Mouse (Mus musculus) kidney, adult 2 months (tissue): ENCODE measurements around the gene Osbpl9. TPM values are rescaled to one million over a fixed set of nuclear protein-coding genes. Genes with fewer than 3 reads are reported as not detected.
A peak's percentile ranks its signal among the peaks of the same experiment; 100 is the strongest.

ENCODE experiments used
- DNase-seq: peaks from one replicate; pipeline ENCODE4 v3.0.0; 2021
- H3K27ac ChIP-seq: fragments of 200-500 bp; 2 replicates; pipeline ENCODE4 v1.5.1; 2012; ENCODE audit warnings: low read depth, low read length, control low read depth, inconsistent platforms; ENCODE audit not compliant: insufficient read depth
- H3K27me3 ChIP-seq: fragments of 200-500 bp; replicated peaks from 2 replicates; pipeline ENCODE4 v1.6.1; 2012; ENCODE audit warnings: mild to moderate bottlenecking, moderate library complexity, low read length, inconsistent platforms; ENCODE audit not compliant: control insufficient read depth, insufficient read depth
- H3K36me3 ChIP-seq: fragments of 200-500 bp; 2 replicates; pipeline ENCODE4 v1.6.1; 2012; ENCODE audit warnings: mild to moderate bottlenecking, moderate library complexity, low read length, inconsistent platforms; ENCODE audit not compliant: control insufficient read depth, insufficient read depth
- H3K4me1 ChIP-seq: fragments of 200-500 bp; 2 replicates; pipeline ENCODE4 v1.6.1; 2011; ENCODE audit warnings: low read length; ENCODE audit not compliant: control insufficient read depth, insufficient read depth
- H3K4me3 ChIP-seq: fragments of 200-500 bp; 2 replicates; pipeline ENCODE4 v1.5.1; 2011; ENCODE audit warnings: mild to moderate bottlenecking, low read depth, low read length, control low read depth; ENCODE audit not compliant: insufficient read depth
- CTCF ChIP-seq: fragments of 200-500 bp; conservative IDR thresholded peaks from 2 replicates; pipeline ENCODE4 v1.5.1; 2011; ENCODE audit warnings: low read depth, mild to moderate bottlenecking, control low read depth, low read length, moderate library complexity, mixed read lengths; ENCODE audit not compliant: insufficient read depth, insufficient read length
- POLR2A ChIP-seq: fragments of 200-500 bp; IDR thresholded peaks from one replicate; pipeline ENCODE4 v1.6.1; 2011; ENCODE audit warnings: low read depth, low read length, control low read depth
- WGBS: fragments of 180-500 bp; shearing (Covaris S2); methylation state at CpG from one replicate; pipeline ENCODE4 v1.1.7; 2018; 5-methylcytosine and 5-hydroxymethylcytosine counted together
- polyA plus RNA-seq: library from polyadenylated mRNA; depleted of rRNA; stranded (reverse); fragments of >200 nt; gene quantifications from 2 replicates; pipeline ENCODE4 v1.2.3, GENCODE M21; 2012

Osbpl9 gene
- polyA plus RNA-seq, 1 experiment: 201 TPM

DNA sequence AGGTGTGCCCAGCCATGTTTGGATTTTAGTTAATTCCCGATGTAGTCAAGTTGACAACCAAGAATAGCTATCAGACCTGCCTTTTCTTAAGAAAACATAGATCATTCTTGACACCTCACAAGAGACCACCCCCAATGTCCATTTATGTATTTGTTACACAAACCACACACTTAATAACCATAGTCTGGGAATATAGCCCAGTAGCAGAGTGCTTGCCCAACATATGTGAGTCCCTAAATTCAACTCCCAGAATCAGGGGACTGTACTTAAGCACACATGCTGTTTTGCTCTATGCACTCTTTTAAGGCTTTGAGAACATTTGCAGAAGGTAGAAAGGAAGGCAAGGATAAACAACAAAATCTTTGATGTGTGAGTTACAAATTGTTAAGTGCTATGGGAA is 1.9 kb upstream of the Osbpl9 start:
- DNase-seq: no peak
- Histone ChIP-seq H3K4me3 (no peak overlapping the region), H3K36me3 (no peaks in the 10 kb centered on the region; the same call in 1 of the 2 replicates), H3K27me3 (no peaks in the 10 kb centered on the region), H3K4me1 (no peaks in the 10 kb centered on the region; the same call in 1 of the 2 replicates), H3K27ac (no peak overlapping the region)
- 82% methylated on average over 1 of the region's 1 CpGs for WGBS
- TF ChIP-seq CTCF (no peak), POLR2A (no peak)

DNA sequence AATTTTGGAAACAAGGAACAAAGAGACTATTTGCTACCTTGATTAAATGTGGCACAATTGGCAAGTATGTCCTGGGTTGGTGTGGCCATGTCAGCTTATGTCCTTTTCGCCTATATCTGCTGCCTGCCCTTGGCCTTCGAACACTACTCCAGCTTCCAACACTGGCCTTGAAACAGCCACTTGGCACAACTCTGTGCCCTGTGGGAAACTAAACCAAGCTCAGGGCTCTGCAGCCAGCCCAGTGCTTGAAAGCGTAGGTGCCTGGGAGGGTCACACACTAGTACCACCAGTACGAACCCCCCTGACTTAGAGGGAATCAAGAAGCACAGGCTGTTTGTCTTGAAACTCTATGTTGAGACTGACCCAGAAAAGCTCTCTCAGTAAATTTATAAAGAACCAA is 3.0 kb downstream of the Osbpl9 start:
- no peaks in the 10 kb centered on the region; the same call in 1 of the 2 replicates for H3K36me3 ChIP-seq
- H3K4me3 ChIP-seq: no peak overlapping the region
- DNase-seq: no peak
- TF ChIP-seq CTCF (no peak), POLR2A (no peak)
- peaks cover 13% of the 10 kb centered on the region for H3K4me1 ChIP-seq
- no peaks in the 10 kb centered on the region for H3K27me3 ChIP-seq
- no peak overlapping the region for H3K27ac ChIP-seq
- 94% methylated on average over 4 of the region's 4 CpGs for WGBS

DNA sequence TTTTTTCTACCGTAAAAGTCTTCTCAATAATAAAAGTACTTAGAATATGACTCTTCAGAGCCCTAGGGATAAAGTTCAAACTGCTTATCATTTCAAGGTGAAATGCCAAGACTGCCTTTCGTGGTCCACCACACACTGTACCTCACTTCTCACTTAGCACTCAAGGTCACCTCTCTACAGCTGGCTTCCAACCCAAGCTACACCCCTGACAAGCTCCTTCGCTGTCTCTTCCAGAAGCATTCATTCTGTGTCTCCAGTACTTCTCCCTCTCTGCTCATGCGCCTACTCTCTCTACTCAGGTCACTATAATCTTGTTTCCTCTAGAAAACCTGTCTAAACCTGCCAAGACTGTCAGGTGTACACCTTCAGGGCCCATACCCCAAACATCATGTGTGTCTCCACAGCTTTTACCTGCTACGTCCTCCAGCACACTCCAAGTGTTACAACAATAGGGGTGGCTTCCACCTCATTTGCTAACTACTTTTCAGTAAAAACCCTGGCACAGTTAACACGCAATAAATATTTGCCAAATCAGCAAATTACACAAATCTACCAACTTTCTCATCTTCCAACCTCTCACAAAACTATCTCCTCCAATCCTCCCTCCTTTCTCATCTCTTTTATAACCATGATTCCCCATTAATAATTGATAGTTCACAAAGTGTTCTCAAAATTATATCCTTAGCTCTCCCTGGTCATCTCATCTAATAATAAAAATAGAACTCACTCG is 6.0 kb downstream of the Osbpl9 start:
- peak overlapping the region; percentile 67 for H3K27ac ChIP-seq
- no peak overlapping the region for H3K4me3 ChIP-seq
- DNase-seq: peak; percentile 35
- no peaks in the 10 kb centered on the region; the same call in 1 of the 2 replicates for H3K36me3 ChIP-seq
- H3K27me3 ChIP-seq: no peaks in the 10 kb centered on the region
- no peak for TF ChIP-seq POLR2A
- H3K4me1 ChIP-seq: peaks cover 16% of the 10 kb centered on the region
- 50% methylated on average over 7 of the region's 7 CpGs for WGBS

DNA sequence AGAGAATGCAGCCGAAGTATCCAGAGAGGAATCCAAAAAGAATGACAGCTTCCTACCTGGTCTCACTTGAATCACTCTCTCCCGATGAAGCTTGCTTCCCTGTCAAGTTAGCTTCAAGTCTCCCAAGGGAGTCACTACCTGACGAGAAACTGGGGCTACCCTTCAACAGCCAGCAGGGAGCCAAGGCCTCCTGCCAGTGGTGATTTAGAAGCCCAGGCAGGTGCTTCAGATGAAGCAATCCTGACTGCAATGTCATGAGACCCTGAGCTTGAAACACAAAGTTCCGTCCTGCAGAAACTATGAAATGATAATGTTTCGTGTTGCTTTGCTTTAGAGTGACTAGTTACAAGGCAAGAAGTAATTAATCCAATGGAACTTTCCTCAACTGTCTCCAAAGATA is 8.2 kb downstream of the Osbpl9 start:
- 70% methylated on average over 5 of the region's 5 CpGs for whole genome bisulfite sequencing
- no peaks in the 10 kb centered on the region for H3K27me3 ChIP-seq
- no peak overlapping the region for H3K4me3 ChIP-seq
- no peak overlapping the region for H3K27ac ChIP-seq
- no peak for DNase-seq
- TF ChIP-seq CTCF: no peak
- TF ChIP-seq POLR2A: no peak
- no peaks in the 10 kb centered on the region for H3K36me3 ChIP-seq
- peaks cover 16% of the 10 kb centered on the region for H3K4me1 ChIP-seq

DNA sequence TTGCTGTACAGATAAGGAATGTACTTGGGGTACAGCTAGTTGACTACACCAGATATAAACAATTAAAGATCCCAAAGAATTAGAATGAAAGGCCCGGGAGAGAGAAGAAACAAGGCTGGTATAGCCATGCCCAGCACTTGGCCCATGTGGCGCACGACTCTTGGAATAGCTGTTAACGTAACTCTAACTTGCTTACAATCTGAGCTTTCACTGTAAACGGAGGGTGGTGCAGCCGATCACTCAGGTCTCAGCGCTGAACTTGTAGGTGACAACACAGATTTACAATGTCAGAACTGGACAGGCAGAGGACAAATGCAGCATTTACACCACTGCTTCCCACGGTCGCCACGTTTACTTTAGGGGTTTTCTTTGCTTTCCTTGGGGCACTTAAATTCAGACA is 10.5 kb downstream of the Osbpl9 start:
- 61% methylated on average over 10 of the region's 10 CpGs for WGBS
- Histone ChIP-seq H3K27me3 (no peaks in the 10 kb centered on the region), H3K36me3 (no peaks in the 10 kb centered on the region), H3K4me3 (no peak overlapping the region), H3K4me1 (peaks cover 12% of the 10 kb centered on the region), H3K27ac (no peak overlapping the region)
- TF ChIP-seq POLR2A (no peak), CTCF (no peak)
- no peak for DNase-seq

DNA sequence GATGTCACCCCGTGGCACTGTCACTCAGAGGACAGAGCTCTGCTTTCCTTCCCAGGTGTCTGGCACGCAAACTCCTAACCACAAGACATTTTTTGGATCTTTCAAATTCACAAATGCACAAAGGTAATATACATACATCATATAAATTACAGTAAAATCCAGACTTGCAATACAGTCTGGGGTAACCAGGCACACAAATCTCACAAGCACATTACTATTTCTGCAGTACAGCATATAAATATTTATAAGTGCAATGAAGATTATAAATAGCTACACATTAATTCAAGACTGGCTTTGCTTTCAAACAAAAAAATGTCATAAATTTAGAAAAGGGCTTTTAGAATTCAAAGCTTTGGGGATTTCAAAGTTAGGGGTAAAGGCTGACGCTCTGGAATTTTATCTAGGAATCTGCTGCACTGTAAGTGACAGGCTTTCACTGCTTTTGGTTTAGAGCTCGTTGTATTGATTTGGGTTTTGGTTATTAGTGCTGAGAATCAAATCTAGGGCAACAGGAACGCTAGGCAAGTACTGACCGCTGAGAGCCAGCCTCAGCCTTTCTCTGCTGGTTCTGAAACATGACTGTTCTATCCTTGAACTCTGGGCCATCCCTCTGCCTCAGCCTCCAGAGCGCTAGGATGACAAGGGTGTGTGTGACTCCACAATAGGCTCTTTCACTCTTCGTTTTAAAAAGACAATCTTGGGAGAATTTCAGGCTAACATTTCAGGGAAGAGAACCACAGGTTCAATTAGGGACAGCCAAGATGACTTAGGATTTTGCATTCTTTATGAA is 16.3 kb downstream of the Osbpl9 start:
- WGBS: 48% methylated on average over 8 of the region's 8 CpGs

DNA sequence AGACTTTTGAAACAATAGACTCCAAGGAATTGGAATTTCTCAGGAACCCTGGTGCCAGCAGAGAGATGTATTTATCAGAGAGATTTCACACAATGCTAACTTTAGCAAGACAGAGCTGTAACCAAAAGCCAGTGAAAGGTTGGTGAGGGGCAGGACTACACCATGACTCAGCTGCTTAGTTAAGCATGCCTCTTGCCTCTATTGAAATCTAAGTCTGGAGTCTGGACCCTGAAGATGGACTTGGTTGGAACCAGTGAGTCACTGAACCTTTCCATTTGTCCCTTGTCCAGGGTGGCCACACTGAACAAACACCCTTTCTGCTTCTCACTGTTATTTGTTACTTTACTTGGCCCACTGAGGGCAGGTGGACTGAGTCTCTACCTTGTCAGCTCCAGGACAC is 26.4 kb downstream of the Osbpl9 start:
- DNase-seq: peak; percentile 36
- H3K4me1 ChIP-seq: peaks cover 13% of the 10 kb centered on the region; the same call in 1 of the 2 replicates
- TF ChIP-seq CTCF (no peak), POLR2A (no peak)
- no peaks in the 10 kb centered on the region for H3K36me3 ChIP-seq
- no peak overlapping the region for H3K4me3 ChIP-seq
- H3K27ac ChIP-seq: no peak overlapping the region
- no peaks in the 10 kb centered on the region for H3K27me3 ChIP-seq

More for the DNA sequence above, 16.3 kb downstream of the Osbpl9 start:
- H3K4me3 ChIP-seq: no peak overlapping the region
- peak; percentile 19 for DNase-seq
- H3K36me3 ChIP-seq: no peaks in the 10 kb centered on the region
- peak overlapping the region; percentile 93 for H3K27ac ChIP-seq
- H3K4me1 ChIP-seq: peaks cover 6% of the 10 kb centered on the region
- no peaks in the 10 kb centered on the region for H3K27me3 ChIP-seq
- TF ChIP-seq POLR2A (no peak), CTCF (no peak)
